Mouse (Mus musculus) spleen, adult 2 months (tissue): ENCODE measurements around the gene Mrps6. TPM values are rescaled to one million over a fixed set of nuclear protein-coding genes. Genes with fewer than 3 reads are reported as not detected.

Experiments
- DNase-seq, 2 experiments: peaks; one replicate each; pipeline versions ENCODE4 v3.0.0 to v3.0.0-alpha.2; 2012 to 2021; ENCODE audit warnings: low spot score in 2 of 2, low read depth in 1 of 2
- H3K27ac ChIP-seq: fragments of 200-500 bp; 2 replicates; pipeline ENCODE4 v1.5.1; 2012; ENCODE audit warnings: low read length, inconsistent platforms; ENCODE audit not compliant: insufficient read depth
- H3K27me3 ChIP-seq: fragments of 200-500 bp; 2 replicates; pipeline ENCODE4 v1.6.1; 2012; ENCODE audit warnings: mild to moderate bottlenecking, moderate library complexity, low read length, inconsistent platforms; ENCODE audit not compliant: control insufficient read depth, insufficient read depth
- H3K36me3 ChIP-seq: fragments of 200-500 bp; 2 replicates; pipeline ENCODE4 v1.6.1; 2012; ENCODE audit warnings: mild to moderate bottlenecking, low read length, inconsistent platforms; ENCODE audit not compliant: control insufficient read depth, insufficient read depth
- H3K4me1 ChIP-seq: fragments of 200-500 bp; 2 replicates; pipeline ENCODE4 v1.6.1; 2011; ENCODE audit warnings: inconsistent platforms; ENCODE audit not compliant: control insufficient read depth, insufficient read depth, insufficient read length
- H3K4me3 ChIP-seq: fragments of 200-500 bp; 2 replicates; pipeline ENCODE4 v1.5.1; 2011; ENCODE audit warnings: mild to moderate bottlenecking, inconsistent platforms; ENCODE audit not compliant: insufficient read depth, insufficient read length; ENCODE audit errors: extremely low read depth
- CTCF ChIP-seq: fragments of 200-500 bp; IDR thresholded peaks from 2 replicates; pipeline ENCODE4 v1.5.1; 2011; ENCODE audit warnings: mild to moderate bottlenecking, inconsistent platforms; ENCODE audit not compliant: insufficient read depth, insufficient read length, insufficient replicate concordance; ENCODE audit errors: extremely low read depth
- POLR2A ChIP-seq: fragments of 200-500 bp; IDR thresholded peaks from 2 replicates; pipeline ENCODE4 v1.6.1; 2011; ENCODE audit warnings: low read depth, low read length, inconsistent platforms
- WGBS: fragments of 180-500 bp; shearing (Covaris S2); methylation state at CpG from one replicate; pipeline ENCODE4 v1.1.7; 2018; 5-methylcytosine and 5-hydroxymethylcytosine counted together
- polyA plus RNA-seq: library from polyadenylated mRNA; depleted of rRNA; stranded (reverse); fragments of >200 nt; gene quantifications from 2 replicates; pipeline ENCODE4 v1.2.3, GENCODE M21; 2012

Gene Mrps6
- polyA plus RNA-seq, 1 experiment: 6.7 TPM

DNA sequence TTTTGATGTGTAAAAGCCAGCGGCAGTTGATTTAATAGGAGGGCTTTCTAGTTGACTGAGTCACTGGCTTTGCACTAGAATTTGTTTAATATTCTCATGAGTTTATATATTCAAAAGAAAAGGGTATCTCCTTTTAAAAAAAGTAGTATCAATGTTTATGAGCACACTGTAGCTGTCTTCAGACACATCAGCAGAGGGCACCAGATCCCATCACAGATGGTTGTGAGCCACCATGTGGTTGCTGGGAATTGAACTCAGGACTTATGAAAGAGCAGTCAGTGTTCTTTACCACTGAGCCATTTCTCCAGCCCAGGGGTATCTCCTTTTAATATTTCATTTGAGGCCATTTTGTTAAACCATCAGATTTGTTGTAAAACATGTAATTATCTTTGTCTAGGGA is 4.8 kb downstream of the Mrps6 start:
- H3K36me3 ChIP-seq: no peaks in the 10 kb centered on the region
- 87% methylated on average over 1 of the region's 1 CpGs for WGBS
- TF ChIP-seq POLR2A (no peak), CTCF (no peak)
- no peak overlapping the region for H3K4me3 ChIP-seq
- H3K27ac ChIP-seq: no peak overlapping the region
- DNase-seq: no peak
- H3K4me1 ChIP-seq: peaks cover 10% of the 10 kb centered on the region; the same call in 1 of the 2 replicates
- no peaks in the 10 kb centered on the region for H3K27me3 ChIP-seq

DNA sequence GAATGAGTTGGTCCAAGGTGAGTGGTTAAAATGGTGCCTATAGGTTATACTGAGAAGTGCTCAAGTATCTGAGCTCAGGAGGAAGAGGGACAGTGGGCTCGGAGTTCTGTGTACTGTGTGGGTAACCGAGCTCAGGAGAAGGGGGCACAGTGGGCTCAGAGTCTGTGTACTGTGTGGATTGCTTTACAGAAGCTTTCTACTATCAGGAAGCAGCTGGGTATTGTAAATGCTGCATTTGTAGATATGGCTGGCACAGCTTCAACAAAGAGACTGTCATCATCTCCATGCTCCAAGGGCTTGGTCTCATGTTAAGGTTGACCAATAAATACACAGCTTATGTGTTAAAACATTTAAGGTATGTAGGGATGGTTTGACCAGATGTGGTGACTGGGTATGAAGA is 6.7 kb downstream of the Mrps6 start:
- Histone ChIP-seq H3K27me3 (no peaks in the 10 kb centered on the region), H3K4me1 (peaks cover 5% of the 10 kb centered on the region; the same call in 1 of the 2 replicates), H3K4me3 (no peak overlapping the region), H3K27ac (no peak overlapping the region), H3K36me3 (0 out of 2 replicates have a peak, but pooled peaks cover 2% of the 10 kb centered on the region)
- DNase-seq: no peak
- WGBS: 87% methylated on average over 2 of the region's 2 CpGs
- TF ChIP-seq CTCF: no peak
- no peak for TF ChIP-seq POLR2A

DNA sequence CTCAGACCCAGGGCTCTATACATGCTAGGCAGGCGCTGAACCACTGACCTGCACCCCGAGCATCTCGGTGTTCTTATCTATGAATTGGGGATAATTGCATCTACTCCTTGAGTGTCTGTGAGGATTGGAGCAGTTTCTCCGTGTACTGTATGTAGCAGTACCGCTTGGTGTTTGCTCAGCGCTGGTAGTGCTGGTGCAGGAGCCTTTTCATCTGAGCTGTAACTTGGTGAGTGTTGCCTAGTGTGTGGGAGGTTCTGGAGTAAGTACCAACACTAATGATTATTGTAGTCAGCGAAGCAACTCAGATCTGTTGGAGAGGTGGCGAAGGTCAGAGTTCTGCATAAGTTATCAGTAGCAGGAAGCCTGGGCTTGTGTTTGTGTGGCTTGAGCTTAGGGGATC is 12.3 kb downstream of the Mrps6 start:
- no peaks in the 10 kb centered on the region for H3K27me3 ChIP-seq
- 0 out of 2 replicates have a peak, but pooled peaks cover 2% of the 10 kb centered on the region for H3K36me3 ChIP-seq
- no peak overlapping the region for H3K27ac ChIP-seq
- no peak for TF ChIP-seq CTCF
- TF ChIP-seq POLR2A: no peak
- WGBS: 95% methylated on average over 8 of the region's 8 CpGs
- no peak for DNase-seq
- no peaks in the 10 kb centered on the region for H3K4me1 ChIP-seq
- no peak overlapping the region for H3K4me3 ChIP-seq

DNA sequence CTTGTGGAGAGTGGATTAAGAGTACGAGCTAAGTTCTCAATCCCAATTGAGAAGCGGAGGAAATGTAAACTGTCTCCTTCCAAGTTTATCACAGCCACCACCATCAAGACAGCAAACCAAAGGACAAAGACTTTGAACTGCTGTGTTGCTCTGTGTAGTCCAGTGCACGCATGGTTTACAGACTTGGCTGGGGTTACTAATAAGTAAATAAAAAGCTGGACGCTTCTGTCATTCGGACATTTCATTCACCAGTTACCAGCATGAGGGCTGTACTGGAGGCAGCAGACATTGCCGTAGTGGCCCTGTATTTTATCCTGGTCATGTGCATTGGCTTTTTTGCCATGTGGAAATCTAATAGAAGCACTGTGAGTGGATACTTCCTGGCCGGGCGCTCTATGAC is 18.7 kb downstream of the Mrps6 start:
- TF ChIP-seq POLR2A (no peak), CTCF (no peak)
- Histone ChIP-seq H3K27ac (no peak overlapping the region), H3K4me3 (no peak overlapping the region), H3K27me3 (no peaks in the 10 kb centered on the region), H3K4me1 (no peaks in the 10 kb centered on the region), H3K36me3 (peaks cover 5% of the 10 kb centered on the region; the same call in 1 of the 2 replicates)
- DNase-seq: no peak
- 96% methylated on average over 8 of the region's 8 CpGs for WGBS

DNA sequence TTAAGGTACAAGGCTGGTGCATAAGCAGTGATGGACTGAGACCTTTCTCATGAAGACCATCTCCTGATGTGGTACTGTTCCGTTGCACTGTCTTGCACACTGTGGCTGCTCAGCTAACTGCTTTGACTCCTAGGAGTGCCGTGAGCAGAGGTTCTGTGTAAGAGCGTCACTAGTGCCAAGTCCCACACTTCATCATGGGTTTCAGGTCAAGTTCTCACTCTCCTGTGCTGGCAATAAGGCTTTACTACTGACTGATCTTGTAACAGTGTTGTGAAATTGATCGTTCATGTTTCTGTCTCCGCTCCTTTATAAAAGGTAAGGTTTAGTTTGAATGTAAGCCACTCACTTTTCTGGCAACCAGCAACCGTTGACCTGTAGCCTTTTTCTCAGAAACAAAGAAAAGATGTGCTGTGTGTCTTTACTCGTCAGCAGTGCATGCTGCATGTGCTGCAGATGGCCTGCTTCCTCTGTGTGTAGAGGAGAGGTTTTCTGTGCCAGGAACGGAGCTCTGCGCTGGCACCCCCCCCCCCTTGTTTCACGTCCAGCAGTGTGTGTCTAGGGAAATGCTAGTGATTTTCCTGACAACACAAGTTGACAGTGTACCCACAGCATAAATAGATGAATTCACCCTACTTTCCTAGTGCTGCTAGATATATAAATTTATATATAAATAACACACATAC is 25.8 kb downstream of the Mrps6 start:
- no peak overlapping the region for H3K4me3 ChIP-seq
- no peaks in the 10 kb centered on the region for H3K4me1 ChIP-seq
- no peaks in the 10 kb centered on the region for H3K36me3 ChIP-seq
- no peak for DNase-seq
- WGBS: 90% methylated on average over 10 of the region's 10 CpGs
- no peak overlapping the region for H3K27ac ChIP-seq
- H3K27me3 ChIP-seq: no peaks in the 10 kb centered on the region
- TF ChIP-seq POLR2A (no peak), CTCF (no peak)

DNA sequence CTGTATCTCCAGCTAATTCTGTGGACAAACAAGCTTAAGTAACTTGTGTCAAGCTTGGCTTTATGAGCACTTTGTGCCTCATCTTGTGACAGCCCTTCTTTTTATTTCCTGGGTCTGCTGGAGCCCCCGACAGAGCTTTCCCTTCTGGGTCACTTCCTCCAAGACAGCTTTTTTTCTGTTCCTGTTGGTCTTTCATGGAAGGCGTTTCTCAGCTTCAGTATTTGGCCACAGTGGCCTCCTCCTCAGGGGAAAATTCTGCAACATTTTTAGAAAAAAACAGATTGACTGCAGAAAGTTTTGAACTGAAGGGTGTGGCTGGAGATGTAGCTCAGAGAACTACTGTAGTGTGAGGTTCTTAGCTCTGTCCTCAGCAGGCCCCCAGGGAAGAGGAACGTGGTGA is 31.2 kb downstream of the Mrps6 start:
- Histone ChIP-seq H3K4me3 (no peak overlapping the region), H3K27ac (no peak overlapping the region), H3K27me3 (no peaks in the 10 kb centered on the region), H3K4me1 (no peaks in the 10 kb centered on the region), H3K36me3 (no peaks in the 10 kb centered on the region)
- WGBS: 23% methylated on average over 3 of the region's 3 CpGs
- no peak for TF ChIP-seq POLR2A
- no peak for TF ChIP-seq CTCF
- no peak for DNase-seq

DNA sequence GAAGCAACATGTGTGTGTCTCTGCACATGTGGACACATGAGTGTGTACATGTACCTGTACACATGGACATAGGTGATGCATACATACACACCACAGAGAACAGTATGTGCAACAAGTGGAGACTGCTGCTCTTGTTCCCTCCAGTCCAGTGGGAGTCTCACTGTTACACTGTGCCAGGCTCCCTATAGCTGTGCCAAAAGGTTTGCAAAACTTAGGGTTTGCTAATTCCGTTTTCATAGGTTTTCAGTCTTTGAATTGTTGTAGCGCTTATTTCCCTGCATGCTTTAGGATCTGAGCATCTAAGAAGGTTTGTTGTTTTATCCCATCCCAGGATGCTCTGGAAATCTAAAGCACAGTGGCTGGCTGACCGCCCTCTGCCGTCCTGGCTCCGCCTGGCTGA is 33.8 kb downstream of the Mrps6 start:
- H3K4me3 ChIP-seq: no peak overlapping the region
- no peaks in the 10 kb centered on the region for H3K36me3 ChIP-seq
- no peak for DNase-seq
- H3K4me1 ChIP-seq: no peaks in the 10 kb centered on the region
- H3K27me3 ChIP-seq: no peaks in the 10 kb centered on the region
- 88% methylated on average over 5 of the region's 5 CpGs for WGBS
- TF ChIP-seq POLR2A: no peak
- TF ChIP-seq CTCF: no peak
- no peak overlapping the region for H3K27ac ChIP-seq
